Mouse (Mus musculus) retina, postnatal 1 day (tissue): ENCODE measurements around the gene Cntln.

Experiments
- DNase-seq: peaks from one replicate; pipeline ENCODE4 v3.0.0-alpha.2; 2012

Gene Cntln

DNA sequence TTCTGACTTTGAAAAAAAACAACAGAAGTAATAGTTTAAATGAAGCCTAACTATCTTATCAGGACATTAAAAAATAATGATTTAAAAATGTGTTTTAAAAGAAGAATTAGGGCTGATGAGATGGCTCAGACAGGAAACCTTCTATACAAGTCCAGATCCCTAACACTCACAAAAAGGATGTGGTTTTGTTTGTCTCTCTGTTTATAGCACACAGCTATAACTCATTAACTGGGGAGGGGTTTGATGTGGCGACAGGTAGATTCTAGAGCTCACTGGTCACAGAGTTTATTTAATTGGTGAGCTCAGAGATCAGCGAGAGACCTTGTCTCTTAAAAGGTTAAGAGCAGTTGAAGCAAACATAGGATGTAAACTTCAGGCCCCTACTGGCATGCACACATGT, 175.5 kb downstream of the Cntln start:
- DNase-seq, result no peak

DNA sequence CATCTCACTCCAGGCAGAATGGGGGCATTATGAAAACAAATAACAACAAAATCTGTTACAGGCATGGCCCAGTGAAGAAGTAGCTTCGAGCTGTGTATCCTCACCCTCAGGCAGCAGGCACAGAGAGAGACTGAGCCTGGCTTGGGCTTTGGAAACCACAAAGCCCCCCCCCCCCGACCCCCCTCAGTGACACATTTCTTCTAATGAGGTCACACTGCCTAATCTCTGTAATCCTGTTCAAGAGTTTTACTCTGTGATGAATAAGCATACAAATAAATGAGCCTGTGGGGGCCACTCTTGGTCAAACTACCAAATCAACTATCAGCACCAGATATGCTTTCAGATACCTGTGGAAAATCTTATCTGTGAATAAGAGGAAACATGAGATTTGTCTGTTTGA, 177.6 kb downstream of the Cntln start:
- peak; percentile 72 for DNase-seq

DNA sequence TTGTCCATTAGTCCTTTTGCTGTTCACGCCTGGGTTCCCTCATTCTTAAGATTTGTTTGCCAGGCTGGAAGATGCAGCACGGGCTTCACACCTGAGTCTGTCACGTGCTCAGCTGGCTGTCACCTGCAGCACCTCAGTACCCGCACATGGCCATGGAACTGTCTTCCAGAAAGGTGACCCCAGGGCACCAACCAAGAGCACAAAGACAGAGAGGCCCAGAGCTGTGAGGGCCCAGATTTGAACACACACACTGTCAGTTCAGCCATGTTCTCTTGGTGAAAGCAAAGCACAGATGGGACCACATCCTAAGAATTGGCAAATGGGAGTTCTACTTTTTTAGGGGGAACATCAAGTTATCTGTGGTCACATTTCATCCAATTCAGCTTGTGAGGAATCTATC, 211.9 kb downstream of the Cntln start:
- DNase-seq, result peak; percentile 15

DNA sequence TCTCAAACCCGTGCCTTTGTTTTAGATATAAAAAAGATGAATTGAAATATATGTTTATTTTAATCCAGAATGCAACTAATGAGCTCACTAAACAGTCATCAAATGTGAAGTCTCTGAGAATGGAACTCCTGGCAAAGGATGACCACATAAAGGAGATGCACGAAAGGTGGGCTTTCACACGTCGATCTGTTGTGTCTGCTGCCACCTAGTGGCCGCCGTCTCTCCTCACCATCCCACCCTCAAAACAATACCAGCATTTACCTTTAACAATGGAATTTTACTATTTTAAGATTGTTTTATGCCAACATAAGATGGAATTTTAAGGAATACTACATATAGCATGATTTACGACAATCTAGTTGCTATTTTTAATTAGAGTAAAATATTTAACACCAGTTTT, 212.6 kb downstream of the Cntln start:
- DNase-seq, result peak; percentile 75

DNA sequence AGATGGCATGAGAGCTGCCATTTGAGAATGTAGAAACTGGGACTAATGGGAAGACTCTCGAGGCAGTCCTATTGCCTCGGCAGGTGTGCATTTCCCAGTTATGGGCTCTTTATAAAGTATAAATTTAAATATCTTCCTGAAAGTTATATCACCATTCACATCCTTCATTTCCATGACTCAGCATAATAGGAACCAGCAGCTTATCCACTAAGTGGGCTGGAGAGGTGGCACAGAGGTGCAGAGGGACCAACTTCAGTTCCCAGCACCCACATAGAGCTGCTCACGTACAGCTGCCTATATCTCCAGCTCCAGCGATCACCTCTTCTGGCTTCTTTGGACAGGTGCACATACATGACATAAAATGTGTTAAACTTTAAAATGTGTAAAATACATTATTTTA, 218.1 kb downstream of the Cntln start:
- no peak for DNase-seq

DNA sequence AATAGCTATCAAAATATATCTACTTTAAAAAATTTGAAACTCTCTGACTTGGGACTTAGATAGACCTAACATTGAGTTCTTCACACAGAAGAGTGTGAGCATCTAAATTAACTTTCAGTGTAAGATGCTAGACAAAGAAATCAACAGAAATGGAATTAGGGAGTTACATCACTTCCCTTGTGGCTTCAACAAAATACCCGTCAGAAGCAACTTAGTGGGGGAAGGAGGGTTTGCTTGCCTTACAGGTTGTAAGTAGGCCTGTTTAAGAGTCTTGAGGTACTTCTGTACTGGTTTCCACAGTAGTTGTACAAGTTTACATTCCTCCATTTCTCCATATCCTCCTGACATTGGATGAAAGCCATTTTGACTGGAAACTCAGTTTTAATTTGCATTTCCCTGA, 222.3 kb downstream of the Cntln start:
- no peak for DNase-seq

DNA sequence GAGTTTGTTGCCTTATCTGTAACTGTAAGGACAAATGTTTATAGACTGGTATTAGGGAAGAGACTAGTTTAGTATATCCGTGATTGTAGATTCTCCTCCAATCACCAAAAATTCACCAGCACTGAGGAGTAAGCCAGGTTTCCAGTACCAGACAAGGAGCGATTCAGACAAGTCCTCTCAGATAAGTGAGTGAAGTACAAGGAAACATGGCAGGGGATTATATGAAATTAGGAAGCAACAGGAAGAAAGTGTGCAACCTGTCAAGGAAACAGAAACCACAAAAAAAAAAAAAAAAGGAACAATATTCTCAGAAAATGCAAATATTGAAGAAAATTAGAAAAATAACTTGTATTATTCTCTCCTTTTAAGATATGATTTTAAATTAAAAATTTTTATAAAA, 222.9 kb downstream of the Cntln start:
- no peak for DNase-seq

DNA sequence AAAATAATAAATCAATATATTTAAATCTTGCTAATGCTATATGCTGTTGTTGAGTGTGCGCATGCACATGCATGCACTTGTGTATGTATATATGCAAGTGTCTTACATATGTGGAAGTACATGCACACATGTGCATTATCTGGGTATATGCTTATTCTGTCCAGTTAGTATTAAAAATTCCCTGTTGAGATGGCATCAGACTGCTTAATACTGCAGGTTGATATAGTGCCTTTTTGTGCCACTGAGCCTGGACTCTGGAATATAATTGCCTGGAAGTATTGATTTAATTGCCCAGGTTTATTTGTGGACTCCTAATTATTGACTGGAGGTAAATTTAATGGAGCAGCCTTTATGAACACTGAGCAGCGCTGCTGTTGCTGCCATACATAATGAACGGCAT, 236.2 kb downstream of the Cntln start:
- no peak for DNase-seq

DNA sequence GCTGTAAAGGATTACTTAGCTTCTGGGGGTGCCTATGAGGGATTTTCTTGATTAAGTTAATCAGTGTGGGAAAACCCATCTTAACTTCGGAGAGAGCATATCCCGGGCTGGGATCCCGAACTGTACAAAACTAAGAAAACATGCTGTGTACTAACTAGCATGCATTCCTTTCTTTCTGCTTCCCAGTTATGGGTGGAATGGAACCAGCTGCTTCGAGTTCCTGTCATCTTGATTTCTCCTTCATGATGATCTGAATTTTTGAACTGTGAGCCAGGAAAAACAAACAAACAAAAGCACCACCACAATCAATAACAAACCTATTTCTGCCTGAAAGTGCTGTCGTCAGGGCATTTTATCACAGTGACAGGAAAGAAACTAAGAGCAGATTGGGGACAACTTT, 265.6 kb downstream of the Cntln start:
- DNase-seq, result no peak

DNA sequence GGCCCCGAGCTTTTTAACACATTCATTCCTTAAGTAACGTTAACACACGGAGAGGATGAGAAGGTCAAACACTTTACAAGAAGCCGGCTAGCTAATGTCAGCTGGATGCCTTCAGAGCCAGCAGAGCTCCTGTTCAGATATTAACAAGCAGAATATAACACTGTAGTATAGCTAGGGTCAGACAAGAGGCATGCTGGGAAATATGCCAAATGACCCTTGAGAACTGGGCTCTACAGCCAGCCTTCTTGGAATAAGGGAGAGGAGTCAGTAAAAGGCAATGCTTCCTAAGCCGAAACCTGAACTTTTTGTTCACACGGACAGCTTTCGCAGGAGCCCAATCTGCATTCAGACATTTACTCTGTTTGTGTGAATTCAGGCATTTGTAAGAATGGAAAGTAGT, 267.8 kb downstream of the Cntln start:
- no peak for DNase-seq

DNA sequence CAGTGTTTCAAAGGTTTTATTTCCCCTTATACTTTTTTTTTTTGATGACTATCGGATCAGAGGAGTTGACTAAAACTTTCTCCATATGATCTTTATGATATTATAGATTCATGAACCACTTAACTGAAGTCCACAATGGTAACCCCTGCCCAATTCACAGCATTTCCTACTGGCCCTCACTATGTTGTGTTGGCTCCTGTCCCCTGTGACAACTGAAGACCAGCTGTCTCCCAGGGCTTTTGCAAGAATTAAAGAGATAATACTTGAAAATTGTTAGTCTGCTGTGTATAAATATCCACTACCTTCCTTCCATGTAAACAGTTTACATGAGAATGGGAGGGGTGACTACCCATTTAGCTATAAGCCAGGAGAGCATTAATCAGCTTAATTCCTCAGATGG, 270.3 kb downstream of the Cntln start:
- DNase-seq, result no peak

DNA sequence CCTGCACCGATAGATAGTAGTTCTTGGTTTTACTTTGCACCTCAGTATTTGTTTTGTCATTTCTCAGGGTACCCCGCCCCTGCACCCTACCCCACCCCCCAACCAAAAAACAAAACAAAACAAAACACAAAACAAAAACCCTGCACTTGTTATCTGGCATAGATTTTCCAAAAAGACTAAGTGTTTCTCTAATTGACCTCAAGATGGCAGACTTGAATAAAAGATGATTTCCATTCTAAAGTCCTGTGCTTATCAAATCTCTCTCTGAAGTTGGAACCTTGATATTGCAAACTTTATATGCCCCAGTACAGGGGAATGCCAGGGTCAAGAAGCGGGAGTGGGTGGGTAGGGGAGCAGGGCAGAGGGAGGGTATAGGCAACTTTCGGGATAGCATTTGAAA, 277.0 kb downstream of the Cntln start:
- peak; percentile 49 for DNase-seq

DNA sequence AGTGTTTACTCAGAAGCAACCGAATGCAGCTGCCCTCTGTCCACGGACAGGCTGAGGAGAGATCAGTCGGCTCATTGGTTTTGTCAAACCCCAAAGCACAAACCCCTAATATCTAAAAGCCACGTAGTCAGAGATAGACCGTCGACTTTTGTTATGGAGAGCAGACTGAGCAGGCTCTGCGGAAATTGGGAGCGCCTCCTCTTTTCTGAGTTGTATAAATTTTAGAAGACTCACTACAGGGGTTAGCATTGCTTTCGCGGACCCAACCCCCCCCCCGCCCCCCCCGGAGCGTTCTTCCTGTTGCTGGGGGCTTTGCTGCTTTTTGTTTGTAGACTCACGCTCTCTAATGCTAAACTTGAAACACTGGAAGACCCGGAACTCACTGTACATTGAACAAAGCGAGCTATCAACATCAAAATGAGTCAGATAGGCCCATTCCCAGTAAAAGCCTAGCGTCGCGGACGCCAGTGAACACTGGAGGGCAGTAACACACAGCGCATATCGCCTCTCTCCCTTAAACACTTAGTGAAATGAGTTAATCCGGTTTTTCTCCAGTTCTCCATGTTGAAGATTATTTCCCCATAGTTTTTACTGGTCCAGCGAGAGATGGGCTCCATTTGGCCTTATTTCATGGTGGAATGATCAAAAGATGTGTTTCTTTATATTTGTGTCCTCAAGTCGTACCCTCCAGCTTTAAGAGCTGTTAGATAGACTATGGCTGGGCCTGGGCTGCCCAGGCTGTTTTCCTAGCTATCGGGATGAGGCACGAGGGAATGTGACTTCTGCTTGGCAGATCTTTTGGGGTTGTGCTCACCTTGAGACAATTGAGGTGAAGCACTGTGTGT, 278.6 kb downstream of the Cntln start:
- DNase-seq, result peak; percentile 81

DNA sequence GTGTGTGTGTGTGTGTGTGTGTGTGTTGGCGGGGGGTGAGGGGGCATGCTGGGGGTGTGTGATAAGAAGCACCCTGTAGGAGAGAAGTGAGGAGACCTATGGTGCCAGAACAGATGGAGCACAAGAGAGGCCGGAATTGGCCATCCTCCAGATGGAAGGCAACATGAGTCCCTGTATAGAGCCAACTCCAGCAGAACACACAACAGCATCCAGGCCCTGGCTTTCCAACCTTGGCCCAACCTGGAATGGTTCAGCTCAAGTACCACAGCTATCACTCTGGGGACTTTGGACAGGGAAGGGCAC, 279.2 kb downstream of the Cntln start:
- DNase-seq, result no peak

DNA sequence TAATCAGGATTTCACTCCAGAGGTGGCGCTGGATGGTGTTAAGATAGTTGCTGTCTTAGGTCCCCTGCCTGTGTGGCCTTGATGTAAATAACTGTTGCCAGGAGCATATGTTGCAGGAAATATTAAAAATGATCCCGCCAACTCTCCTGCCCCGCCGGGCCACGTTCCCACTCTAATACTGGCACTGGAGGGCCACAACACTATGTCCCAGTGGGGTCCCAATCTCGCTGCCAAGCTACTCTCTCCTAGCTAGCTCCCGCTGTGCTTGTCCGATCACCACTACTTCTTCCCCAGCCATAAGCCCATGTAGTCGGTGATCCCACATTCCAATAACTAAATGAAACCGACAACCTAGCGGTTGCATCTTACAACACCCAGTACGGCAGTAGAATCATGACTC, 283.9 kb downstream of the Cntln start:
- DNase-seq, result no peak

DNA sequence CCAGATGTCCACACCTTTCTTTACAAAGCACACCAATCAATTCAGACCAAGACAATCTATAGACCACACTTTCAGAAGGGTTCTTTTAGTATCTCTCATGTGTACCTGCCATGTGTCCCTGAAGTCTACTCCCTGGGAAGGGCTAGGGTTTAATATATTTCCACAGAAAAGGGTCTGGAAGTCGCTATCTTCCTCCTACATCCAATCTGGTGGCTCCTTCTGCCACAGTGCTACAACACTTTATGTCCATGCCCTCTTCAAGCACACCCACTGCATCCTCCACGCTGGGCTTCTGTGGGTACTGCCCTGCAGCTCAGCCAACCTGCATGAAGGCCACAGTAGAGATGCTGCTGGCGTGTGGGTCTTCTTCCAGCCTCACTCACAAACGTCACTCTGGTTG, 291.4 kb downstream of the Cntln start:
- DNase-seq, result no peak

DNA sequence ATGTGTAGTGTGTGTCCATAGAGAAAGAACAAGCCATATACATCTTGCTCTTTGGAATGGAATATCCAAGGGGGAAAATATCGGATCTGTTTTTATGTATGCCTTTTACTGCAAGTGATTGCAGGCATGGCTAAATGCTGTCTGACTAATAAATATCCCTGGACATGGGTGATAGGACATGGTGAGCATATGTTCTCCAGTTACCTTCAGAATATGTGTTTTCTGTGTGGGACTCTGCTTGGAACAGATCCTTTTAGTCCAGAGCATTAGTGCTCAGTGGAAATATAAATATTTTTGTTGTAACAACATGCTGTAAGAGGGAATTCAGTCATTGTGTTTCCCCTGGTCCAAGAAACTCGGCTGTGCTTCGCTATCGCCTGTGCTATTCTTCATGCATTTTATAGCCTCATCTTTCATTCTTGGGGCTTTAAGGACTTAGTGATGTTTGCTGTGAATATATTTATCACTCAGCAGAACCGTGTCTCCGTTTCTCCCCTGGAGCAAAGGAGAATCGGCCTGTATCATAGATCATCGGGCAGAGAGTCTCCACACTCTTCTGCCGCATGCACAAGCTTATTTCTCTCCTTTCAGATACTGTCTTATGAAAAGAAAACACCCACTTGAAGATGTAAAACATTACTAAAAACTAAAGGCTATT, 294.4 kb downstream of the Cntln start:
- no peak for DNase-seq
